Mouse (Mus musculus) urinary bladder, postnatal 4 days (tissue): ENCODE data around the gene Ddx54.
A peak's percentile ranks its signal among the peaks of the same experiment; 100 is the strongest.

Source experiments
- DNase-seq, 2 experiments: peaks; one replicate each; pipeline ENCODE4 v3.0.0; 2021 to 2022; ENCODE audit warnings: low spot score in 2 of 2

Ddx54 gene

DNA sequence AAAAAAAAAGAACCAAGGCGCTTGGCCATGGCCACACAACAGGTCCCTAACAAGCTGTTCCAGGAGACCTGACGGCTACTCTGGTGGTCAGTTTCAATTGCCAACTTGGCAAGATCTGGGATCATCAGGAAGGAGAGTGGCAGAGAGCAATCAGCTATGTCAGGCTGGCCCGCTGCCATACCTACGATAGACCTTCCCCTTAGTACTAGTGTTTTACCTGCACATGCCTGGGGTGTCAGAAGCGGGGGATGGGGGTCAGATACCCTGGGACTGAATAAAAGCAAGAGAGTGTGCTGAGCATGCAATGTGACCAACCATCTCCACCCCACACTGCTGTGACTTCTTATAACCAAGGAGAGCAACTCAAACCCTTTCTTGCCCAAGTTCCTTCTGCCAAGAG lies 1.6 kb upstream of the Ddx54 start:
- DNase-seq, result no peak

DNA sequence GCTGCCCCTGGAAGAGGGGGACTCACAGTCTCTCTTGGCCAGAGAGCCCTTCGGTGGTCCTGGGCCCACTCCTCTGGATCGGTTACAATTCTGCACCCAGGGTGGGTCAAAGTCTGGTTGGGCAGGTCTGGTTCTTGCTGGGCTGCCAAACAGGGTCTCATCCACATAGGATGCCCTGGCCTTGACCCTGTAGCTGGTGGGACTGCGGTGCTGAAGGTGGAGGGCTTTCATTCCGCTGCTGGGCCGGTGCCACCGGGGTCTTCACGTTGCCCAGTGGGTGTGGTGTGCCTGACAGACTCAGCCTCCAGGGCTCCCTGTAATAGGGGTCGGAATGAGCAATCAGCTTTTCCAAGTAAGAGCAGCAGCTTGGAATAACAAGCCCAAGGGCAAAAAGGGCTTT lies 1.1 kb upstream of the Ddx54 start:
- DNase-seq, result no peak

DNA sequence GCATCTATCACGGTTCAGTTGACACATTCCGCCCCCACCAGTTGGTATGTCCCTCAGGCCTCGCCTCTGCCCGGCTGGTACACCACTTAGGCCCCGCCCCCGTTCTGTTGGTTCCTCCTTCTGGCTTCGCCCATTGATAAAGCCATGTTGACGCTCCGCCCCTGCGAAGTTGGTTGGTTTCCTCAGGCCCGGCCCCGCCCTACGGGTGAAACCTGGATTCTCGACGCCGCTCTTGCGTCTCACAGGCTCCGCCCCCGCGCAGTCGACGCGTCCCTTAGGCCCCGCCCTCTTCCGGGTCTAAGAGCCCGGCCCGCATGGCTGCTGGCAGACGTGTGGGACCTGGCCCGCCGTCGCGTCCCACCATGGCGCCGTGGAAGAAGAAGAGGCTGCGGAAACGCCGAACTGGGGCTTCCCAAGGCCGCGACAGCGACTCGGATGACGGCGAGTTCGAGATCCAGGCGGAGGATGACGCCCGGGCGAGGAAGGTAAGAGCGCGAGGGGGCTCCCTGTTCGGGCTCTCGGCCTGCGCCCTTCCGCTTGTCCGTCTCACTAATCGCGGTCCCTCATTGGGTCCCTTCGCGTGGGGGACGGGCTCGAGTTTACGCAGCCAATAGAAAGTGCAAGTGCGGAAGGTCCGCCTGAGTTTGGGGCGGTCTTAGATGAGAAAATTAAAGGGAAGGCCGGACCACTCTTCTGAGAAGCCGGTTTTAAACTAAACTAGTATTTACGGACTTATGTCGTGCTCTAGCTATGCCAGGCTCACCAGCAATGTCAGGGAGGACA lies 474 bp downstream of the Ddx54 start:
- peak; percentile 100 for DNase-seq

DNA sequence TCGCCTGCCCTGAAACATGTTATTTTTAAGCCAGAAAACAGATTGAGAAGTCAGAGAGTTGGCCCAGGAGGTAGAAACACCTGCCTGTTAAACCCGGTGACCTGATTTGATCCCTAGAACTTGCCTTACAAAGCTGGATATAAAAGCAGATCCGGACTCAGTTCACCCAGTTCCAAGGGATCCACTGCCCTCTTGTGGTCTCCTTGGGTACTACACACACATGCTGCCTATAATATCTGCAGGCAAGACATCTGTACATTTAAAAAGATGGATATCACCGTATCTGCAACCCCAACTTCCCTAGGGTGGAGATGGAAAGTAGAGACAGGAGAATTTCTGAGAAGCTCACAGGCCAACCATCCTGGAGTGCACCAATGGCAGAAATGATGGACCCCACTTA lies 3.4 kb downstream of the Ddx54 start:
- DNase-seq, result no peak

DNA sequence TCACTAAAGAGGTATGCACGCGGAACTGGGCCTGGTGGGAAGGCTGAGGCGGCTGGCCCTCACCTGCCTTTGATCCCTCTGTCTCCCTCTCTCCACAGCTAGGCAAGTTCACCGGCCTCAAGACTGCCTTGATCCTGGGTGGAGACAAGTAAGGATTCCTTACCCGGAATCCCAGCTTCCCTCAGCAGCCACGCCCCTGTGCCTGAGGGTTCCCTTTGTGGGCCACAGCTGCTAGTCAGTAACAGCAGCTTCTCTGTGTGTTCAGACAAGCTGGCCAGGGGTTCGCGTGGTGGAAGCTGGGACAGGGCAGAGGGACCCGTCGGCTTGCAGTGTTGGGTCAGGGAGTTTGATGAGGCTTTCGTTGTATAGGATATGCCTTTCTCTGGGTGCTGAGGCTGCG lies 6.2 kb downstream of the Ddx54 start:
- no peak for DNase-seq

DNA sequence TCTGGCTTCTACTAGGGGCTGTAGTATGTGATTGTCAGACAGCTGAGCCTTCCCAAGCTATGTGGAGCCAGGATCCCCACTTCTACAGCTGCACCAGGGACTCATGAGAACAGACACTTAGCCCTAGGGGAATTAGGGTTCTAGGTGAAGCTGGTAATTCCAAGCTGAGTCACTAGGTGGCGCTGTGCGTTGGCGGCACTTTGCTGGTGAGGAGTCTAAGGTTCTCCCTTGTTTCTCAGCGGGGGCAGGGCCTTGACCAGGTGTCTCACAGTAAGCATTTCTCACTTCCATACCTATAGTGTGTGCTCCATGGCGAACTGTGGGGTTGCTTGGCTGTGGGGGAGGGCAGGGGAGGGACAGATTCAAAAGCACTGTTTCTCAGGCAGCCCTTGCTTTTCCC lies 6.7 kb downstream of the Ddx54 start:
- no peak for DNase-seq

DNA sequence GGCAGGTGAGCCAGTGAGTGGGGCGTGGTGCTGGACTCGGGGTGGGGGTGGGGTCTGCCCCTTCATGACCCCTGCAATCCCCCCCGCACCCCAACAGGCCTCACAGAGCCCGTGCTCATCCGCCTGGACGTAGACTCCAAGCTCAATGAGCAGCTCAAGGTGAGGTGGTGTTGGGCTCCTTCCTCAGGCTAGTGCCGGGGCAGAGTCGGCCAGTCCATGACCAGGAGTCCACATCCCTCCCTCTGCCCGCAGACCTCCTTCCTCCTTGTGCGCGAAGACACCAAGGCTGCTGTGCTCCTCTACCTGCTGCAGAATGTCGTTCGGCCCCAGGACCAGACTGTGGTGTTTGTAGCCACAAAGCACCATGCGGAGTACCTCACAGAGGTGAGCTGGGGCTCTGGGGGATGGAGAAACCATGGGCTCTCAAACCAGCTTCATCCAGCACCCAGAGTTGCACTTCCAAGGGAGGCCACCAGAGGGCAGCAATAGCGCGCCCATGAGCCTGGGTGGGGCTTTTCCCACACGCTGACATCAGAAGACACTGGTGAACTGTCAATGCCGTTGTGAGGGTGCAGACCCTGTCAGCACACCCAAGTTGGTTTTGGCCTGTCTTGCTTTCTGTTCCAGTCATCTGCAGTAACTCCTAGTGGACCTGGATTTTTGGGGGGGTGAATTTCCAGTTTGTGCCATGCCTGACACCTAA lies 8.0 kb downstream of the Ddx54 start:
- DNase-seq, result peak; percentile 68 to 85

DNA sequence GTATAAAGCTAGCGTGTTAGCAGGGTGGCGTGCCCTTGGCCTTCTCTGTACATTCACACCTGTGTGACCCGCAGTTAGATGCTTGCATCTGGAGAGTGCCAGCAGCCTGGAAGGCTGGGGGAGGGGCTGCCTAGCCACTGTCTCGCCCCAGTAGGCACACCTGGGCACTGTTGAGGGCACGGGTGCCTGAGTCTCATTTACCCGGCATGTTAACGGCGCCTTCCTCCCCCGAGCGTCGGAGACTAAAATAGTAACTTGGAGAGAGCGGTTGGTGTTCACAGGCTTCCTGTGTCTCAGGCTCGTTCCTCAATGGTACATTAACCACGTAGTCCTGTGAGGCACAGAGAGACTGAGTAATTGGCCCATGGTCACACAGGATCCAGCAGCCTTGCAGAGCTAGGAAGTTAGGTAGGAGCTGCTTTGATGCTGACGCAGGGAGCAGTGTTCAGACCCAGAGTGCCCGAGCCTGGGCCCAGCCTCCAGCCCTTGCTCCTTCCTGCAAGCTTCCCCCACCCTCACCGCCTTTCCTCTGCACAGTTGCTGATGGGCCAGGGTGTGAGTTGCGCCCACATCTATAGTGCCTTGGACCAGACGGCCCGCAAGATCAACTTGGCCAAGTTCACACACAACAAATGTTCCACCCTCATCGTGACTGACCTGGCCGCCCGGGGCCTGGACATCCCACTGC lies 8.7 kb downstream of the Ddx54 start:
- DNase-seq, result no peak

DNA sequence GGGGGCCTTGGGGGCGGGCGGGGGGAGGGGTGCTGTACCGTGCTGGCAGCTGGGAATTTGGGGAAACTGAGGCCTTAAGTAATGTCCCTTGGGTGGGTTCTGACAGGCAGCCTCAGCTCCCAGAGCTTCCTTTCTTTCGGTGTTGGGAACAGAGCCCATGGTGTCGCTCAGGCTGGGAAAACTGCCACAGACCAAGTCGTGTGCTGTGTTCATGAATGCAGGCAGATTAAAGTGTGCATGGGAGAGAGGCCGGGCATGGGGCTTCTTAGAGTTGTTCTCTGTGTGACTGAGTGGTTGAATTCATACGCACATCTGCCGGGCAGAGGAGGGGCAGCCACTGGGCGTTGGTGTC lies 9.3 kb downstream of the Ddx54 start:
- DNase-seq, result no peak

DNA sequence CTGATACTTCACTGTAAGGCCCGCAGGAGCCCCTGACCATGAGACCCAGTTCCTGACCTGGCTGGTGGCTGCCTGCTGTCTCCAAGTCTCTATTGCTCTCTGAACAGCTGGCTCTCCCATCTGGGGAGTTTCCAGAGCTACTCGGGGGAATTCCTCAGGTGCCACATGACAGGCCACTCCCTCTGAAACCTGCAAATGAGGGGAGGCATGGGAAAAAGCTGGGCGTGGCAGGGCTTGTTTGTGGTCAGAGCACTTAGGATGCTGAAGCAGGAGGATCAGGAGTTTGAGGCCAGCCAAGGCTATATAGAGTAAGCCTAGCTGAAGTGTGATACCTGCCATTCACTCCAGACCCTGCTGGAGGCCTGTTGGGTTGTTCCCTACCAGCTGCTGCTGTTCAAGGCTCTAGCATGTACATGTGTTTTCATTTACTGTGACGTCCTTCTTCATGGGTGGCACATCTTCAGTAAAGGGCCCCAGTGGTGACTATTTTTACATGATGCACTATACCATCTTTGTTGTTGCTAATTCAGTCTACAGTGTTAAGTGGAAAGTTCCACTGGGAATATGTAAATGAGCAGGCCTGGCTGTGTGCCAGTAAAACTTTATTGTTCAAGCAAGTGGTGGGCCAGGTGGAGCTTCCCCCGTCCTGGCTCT lies 9.8 kb downstream of the Ddx54 start:
- DNase-seq, result no peak

DNA sequence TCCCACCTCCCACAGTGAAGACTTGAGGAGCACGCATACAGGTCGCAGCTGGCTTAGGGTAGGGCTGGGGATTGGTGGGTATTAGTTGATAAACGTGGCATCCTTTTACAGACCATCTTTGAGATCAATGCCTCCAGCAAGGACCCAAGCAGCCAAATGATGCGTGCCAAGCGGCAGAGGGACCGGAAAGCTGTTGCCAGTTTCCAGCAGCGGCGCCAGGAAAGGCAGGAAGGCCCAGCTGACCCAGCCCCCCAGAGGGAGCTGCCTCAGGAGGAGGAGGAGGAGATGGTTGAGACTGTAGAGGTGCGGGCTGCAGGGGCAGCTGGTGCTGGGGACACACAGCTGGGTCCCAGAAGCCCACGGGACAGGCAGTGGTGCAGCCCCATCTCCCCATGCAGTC lies 11.9 kb downstream of the Ddx54 start:
- no peak for DNase-seq

DNA sequence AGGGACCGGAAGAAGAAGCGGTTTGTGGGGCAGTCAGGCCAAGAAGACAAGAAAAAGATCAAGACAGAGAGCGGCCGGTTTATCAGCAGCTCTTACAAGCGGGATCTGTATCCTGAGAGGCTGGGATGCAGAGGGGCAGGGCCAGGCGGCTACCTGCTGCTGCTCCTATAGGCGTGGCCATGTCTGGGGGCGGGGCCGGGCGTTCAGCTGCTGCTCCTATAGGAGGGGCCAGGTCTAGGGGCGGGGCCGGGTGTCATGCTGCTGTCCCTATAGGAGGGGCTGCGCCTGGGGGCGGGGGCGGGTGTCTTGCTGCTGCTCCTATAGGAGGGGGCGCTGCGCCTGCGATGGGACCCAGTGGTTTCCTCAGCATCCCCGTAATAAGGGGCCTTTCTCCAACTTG lies 13.9 kb downstream of the Ddx54 start:
- no peak for DNase-seq

DNA sequence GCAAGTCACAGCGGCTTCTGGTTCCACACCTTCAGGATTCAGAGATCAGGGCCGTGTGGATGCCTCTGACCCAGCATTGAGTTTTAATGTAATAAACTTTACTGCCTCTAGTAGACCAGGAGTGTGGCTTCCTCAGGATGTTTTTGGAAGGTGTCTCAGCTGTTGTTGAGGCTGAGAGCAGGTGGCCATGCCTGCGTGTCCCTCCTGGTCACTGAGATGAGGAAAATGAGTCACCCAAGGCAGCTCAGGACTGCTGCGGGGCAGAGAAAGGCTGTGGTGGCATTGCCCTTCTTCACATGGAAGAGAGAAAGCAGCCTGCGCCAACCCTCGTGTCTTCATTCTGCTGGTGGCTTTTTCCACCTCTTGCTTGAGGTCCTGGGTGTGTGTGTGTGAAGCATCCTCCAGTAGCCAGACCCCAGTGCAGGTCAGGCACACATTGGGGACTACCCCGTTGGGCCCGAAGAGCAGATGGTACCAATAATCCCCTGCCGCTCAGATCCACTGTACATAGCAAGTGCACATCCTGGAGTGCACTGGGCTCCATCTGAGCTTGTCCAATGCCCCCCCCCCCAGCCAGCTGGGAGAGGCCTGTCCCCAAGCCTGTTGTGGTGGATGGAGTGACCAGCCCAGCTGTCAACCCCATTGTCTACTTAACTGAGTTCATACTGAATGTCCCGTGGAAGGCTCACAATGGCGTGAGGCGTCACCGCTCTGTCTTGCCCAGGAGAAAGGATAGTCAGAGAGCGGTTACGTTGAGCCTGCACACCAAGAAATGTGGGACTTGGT lies 15.2 kb downstream of the Ddx54 start:
- DNase-seq, result no peak

DNA sequence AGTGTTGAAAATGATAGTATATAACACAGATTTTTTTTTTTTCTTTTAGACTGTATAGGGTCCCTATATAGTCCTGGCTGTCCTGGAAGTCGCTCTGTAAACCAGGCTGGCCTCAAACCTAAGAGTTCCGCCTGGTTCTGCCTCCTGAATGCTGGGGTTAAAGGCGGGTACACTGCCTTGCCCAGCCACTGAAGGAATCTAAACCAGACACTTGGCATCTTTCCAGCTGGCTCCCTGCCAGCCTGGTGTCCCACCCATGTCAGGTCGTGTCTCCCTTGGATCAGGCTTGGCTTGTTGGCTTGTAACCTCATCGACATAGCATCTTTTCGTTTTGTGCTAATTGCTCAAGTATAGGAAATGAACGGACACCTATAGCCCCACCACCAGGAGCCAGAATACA lies 16.1 kb downstream of the Ddx54 start:
- no peak for DNase-seq

DNA sequence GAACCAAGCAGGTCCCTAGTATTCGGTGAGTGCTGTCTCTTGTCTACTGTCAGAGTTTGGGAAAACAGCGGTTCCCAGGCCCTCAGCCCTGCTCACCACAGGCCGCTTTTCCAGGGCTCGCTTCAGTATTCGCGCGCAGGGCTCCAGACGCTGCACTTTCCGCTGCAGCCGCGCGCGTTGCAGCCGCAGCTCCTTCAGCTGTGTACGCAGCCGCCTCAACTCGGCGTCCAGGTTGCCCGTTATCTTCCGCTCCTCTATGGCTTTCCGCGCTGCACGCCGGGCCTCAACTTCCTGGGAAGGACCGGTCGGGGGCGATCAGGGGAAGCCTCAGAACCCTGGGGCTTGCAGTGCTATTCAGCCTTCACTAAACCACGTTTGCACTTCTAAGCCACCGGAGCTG lies 18.6 kb downstream of the Ddx54 start:
- no peak for DNase-seq

DNA sequence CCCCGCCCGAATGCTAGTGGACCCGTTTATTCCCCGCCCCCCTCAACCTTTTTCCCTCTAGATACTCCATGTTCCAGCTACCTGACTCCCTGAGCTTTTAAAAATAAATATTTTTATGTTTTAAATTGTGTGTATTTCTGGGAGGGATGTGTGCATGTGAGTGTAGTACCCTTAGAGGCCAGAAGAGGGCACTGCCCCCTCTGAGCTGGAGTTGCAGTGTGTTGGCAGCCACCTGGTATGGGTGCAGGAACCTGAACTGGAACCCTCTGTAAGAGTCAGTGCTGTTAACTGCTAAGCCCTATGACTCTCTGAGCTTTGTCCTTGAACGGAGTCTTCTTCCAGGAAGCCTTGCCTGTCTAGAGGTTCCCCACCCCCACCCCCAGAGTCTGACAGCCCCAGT lies 19.4 kb downstream of the Ddx54 start:
- no peak for DNase-seq

DNA sequence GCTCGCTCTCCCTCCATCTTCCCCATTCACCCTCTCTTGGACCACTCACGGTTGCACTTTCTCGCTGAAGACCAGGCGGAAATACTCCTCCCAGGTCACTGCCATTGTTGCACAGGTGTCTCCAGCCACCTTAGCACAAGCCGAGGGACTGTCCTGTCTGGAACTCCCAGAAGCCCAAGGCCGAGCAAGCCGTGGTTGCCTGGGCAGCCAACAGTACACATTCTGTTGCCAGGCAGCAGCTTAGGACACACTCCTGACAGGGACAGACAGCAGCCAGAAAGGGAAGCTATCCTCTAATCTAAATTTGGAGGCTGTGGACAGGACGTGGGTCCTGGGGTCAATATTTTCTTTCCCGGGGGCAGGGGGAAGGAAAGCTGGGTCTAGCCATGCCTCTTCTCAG lies 21.6 kb downstream of the Ddx54 start, which contains the start of gene Cfap73:
Gene Cfap73, minus strand, starts transcription at position 105 of the 400 bp plus-strand sequence.
- DNase-seq, result no peak

DNA sequence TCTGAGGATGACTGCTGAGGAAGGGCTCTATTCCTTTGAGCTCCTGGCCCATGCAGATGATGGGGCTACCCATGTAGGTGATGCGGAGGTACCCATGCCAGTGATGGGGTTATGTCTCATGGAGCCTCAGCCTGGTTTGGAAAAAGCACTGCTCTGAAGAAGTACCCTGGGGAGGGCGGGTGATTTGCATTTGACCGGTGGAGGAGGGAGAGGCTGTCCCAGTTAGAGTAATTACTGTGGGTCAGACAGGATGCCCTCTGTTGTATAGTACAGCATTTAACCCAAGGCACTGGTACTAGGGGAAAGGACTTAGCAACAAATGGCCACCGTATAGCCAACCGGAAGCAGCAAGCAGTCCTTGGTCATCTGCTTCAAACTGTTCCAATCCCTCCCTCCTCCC lies 22.3 kb downstream of the Ddx54 start:
- no peak for DNase-seq

DNA sequence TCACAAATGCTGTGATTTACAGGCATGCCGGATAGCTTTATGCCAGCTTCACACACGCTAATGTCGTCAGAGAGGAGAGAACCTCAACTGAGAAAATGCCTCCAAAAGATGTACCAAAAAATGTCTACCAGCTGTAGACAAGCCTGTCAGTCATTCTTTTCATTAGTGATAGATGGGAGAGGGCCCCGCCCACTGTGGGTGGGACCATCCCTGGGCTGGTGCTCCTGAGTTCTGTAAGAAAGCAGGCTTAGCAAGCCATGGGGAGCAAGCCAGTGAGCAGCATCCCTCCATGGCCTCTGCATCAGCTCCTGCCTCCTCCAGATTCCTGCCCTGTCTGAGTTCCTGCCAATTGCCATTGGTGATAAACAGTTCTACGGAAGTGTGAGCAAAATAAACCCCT lies 23.1 kb downstream of the Ddx54 start:
- no peak for DNase-seq

DNA sequence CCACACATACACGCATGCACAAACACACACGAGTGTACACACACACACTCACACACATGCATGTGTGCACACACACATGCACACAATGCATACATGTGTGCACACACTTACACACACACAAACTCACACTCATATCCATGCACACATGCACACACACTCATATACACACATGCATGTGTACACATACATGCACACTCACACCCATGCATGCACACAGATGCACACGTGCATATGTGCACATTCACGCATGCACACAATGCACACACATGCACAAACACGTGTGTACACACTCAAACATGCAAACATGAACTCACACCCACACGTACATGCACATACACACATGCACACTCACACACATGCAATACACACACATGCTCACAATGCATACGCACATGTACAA lies 27.6 kb downstream of the Ddx54 start:
- DNase-seq, result no peak

DNA sequence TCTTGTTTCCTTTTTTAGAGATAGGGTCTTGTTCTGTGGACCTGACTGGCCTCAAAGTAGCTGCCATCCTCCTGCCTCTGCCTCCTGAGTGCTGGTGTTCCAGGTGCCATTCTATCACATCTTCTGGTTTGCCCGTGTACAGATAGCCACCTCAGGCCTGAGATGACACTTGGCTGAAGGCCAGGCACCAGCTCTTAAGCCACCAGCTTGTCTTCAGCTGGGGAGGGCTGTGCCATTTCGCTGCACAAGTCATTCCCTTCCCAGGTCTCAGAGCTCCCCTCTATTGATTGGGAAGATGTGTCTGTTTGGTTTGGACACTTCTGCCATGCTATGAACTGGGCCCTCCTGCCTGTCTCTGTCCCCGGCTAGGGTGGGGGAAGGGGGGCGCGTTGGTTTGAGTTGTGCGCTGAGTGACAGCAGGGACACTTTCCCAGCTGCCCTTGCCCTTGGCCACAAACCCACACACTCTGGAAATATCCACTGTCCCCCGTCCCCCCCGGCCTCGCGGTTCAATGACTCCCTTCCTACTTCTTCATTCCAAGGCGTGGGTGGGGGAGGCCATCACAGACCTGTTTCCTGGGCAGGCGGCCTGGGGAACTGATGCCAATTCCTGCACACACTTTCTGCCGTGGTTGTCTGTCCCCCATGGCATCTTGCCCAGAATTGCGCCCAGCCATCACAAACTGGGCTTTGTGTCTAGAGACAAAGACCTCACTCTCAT lies 31.0 kb downstream of the Ddx54 start:
- no peak for DNase-seq
